Mouse (Mus musculus) liver, embryonic 12.5 days (tissue): ENCODE data around the gene Dnah11. TPM values are rescaled to one million over a fixed set of nuclear protein-coding genes. Genes with fewer than 3 reads are reported as not detected.
A peak's percentile ranks its signal among the peaks of the same experiment; 100 is the strongest.

ENCODE experiments used
- ATAC-seq: fragments of 200-750 bp; cut with Nextera tagmentation; 2 replicates; pipeline ENCODE4 v1.8.0; 2017; ENCODE audit warnings: moderate number of reproducible peaks, mild to moderate bottlenecking, moderate library complexity
- H3K27ac ChIP-seq: fragments of 300-500 bp; sonication (generic); 2 replicates; pipeline ENCODE4 v1.5.1; 2016; ENCODE audit warnings: mild to moderate bottlenecking
- H3K27me3 ChIP-seq: fragments of 300-500 bp; sonication (generic); replicated peaks from 2 replicates; pipeline ENCODE4 v1.6.1; 2016; ENCODE audit warnings: mild to moderate bottlenecking, moderate library complexity
- H3K36me3 ChIP-seq: fragments of 300-500 bp; sonication (generic); 2 replicates; pipeline ENCODE4 v1.6.1; 2016; ENCODE audit warnings: mild to moderate bottlenecking, moderate library complexity
- H3K4me1 ChIP-seq: fragments of 300-500 bp; sonication (generic); 2 replicates; pipeline ENCODE4 v1.6.1; 2016
- H3K4me2 ChIP-seq: fragments of 300-500 bp; sonication (generic); 2 replicates; pipeline ENCODE4 v1.6.1; 2016; ENCODE audit warnings: mild to moderate bottlenecking, moderate library complexity
- H3K4me3 ChIP-seq: fragments of 300-500 bp; sonication (generic); 2 replicates; pipeline ENCODE4 v1.5.1; 2016; ENCODE audit warnings: mild to moderate bottlenecking, moderate library complexity
- H3K9ac ChIP-seq: fragments of 300-500 bp; sonication (generic); 2 replicates; pipeline ENCODE4 v1.6.1; 2016; ENCODE audit warnings: mild to moderate bottlenecking, moderate library complexity
- H3K9me3 ChIP-seq: fragments of 300-500 bp; sonication (generic); replicated peaks from 2 replicates; pipeline ENCODE4 v1.6.1; 2016; ENCODE audit warnings: mild to moderate bottlenecking, moderate library complexity
- WGBS: fragments of 180-500 bp; shearing (Covaris S2); methylation state at CpG from one replicate; pipeline ENCODE4 v1.1.7; 2016; ENCODE audit not compliant: insufficient replicate concordance; 5-methylcytosine and 5-hydroxymethylcytosine counted together
- polyA plus RNA-seq: library from polyadenylated mRNA; unstranded; fragments of >200 nt; fragmentation: Nextera tagmentation; extraction: Ambion mirVana; gene quantifications from 2 replicates; pipeline ENCODE4 v1.2.1, GENCODE M21; 2016

Gene Dnah11
- polyA plus RNA-seq = 0.05 and 0.07 TPM in 2 replicates

GRCm38 (mm10) chr12:118198386-118199093 lies at the start of gene Dnah11:
Gene Dnah11 (minus strand): TSS chr12:118199043.
- Histone ChIP-seq H3K4me3 (peak within 1 kb of the TSS; percentile 52), H3K36me3 (no peaks in the 10 kb centered on the region), H3K9ac (no peak within 1 kb of the TSS), H3K4me1 (0 out of 2 replicates have a peak, but pooled peaks cover 7% of the 10 kb centered on the region), H3K27ac (no peak within 1 kb of the TSS), H3K27me3 (peaks cover 46% of the 10 kb centered on the region), H3K9me3 (no peaks in the 10 kb centered on the region), H3K4me2 (peak within 1 kb of the TSS; percentile 68)
- peak; percentile 91 for ATAC-seq
- 2% methylated on average over 47 of the region's 47 CpGs for WGBS

- Histone ChIP-seq H3K36me3 (no peaks in the 10 kb centered on the region), H3K4me2 (no peak overlapping the region), H3K27me3 (no peaks in the 10 kb centered on the region), H3K27ac (no peak overlapping the region), H3K9ac (no peak overlapping the region), H3K4me1 (no peaks in the 10 kb centered on the region), H3K4me3 (no peak overlapping the region), H3K9me3 (no peaks in the 10 kb centered on the region)
- ATAC-seq = no peak
- 22% methylated on average over 3 of the region's 3 CpGs for WGBS
Observed at GRCm38 (mm10) chr12:118221182-118221581, 22.3 kb upstream of the Dnah11 start.

GRCm38 (mm10) chr12:118220062-118220461 lies 21.2 kb upstream of the Dnah11 start:
- Histone ChIP-seq H3K9ac (no peak overlapping the region), H3K4me1 (no peaks in the 10 kb centered on the region), H3K36me3 (no peaks in the 10 kb centered on the region), H3K9me3 (no peaks in the 10 kb centered on the region), H3K27me3 (no peaks in the 10 kb centered on the region), H3K27ac (no peak overlapping the region), H3K4me3 (no peak overlapping the region), H3K4me2 (no peak overlapping the region)
- ATAC-seq = no peak

GRCm38 (mm10) chr12:118212163-118212562 lies 13.3 kb upstream of the Dnah11 start:
- Histone ChIP-seq H3K36me3 (no peaks in the 10 kb centered on the region), H3K4me3 (no peak overlapping the region), H3K9ac (no peak overlapping the region), H3K27ac (no peak overlapping the region), H3K4me2 (no peak overlapping the region), H3K27me3 (no peaks in the 10 kb centered on the region), H3K9me3 (no peaks in the 10 kb centered on the region), H3K4me1 (no peaks in the 10 kb centered on the region)
- no peak for ATAC-seq
- 41% methylated on average over 2 of the region's 2 CpGs for WGBS

GRCm38 (mm10) chr12:118196583-118196982 lies 2.3 kb downstream of the Dnah11 start:
- 0 out of 2 replicates have a peak, but pooled peaks cover 7% of the 10 kb centered on the region for H3K4me1 ChIP-seq
- ATAC-seq = no peak
- no peak overlapping the region for H3K4me2 ChIP-seq
- no peak overlapping the region for H3K4me3 ChIP-seq
- peaks cover 46% of the 10 kb centered on the region for H3K27me3 ChIP-seq
- H3K9me3 ChIP-seq = no peaks in the 10 kb centered on the region
- 48% methylated on average over 2 of the region's 2 CpGs for whole genome bisulfite sequencing
- H3K27ac ChIP-seq = no peak overlapping the region
- no peaks in the 10 kb centered on the region for H3K36me3 ChIP-seq
- H3K9ac ChIP-seq = no peak overlapping the region

GRCm38 (mm10) chr12:118189535-118189934 lies 9.3 kb downstream of the Dnah11 start:
- H3K27me3 ChIP-seq = no peaks in the 10 kb centered on the region; the same call in 1 of the 2 replicates
- no peak overlapping the region for H3K4me2 ChIP-seq
- no peak for ATAC-seq
- 57% methylated on average over 3 of the region's 3 CpGs for WGBS
- peaks cover 13% of the 10 kb centered on the region; the same call in 1 of the 2 replicates for H3K4me1 ChIP-seq
- H3K36me3 ChIP-seq = no peaks in the 10 kb centered on the region
- no peak overlapping the region for H3K27ac ChIP-seq
- no peaks in the 10 kb centered on the region for H3K9me3 ChIP-seq
- no peak overlapping the region for H3K4me3 ChIP-seq
- H3K9ac ChIP-seq = no peak overlapping the region

- Histone ChIP-seq H3K27ac (no peak overlapping the region), H3K4me3 (no peak overlapping the region), H3K27me3 (no peaks in the 10 kb centered on the region; the same call in 1 of the 2 replicates), H3K9ac (no peak overlapping the region), H3K4me2 (no peak overlapping the region), H3K4me1 (peaks cover 13% of the 10 kb centered on the region; the same call in 1 of the 2 replicates), H3K9me3 (no peaks in the 10 kb centered on the region), H3K36me3 (no peaks in the 10 kb centered on the region)
- ATAC-seq = no peak
- 43% methylated on average over 2 of the region's 2 CpGs for WGBS
Observed at GRCm38 (mm10) chr12:118187663-118188062, 11.2 kb downstream of the Dnah11 start.

- no peak overlapping the region for H3K27ac ChIP-seq
- ATAC-seq = no peak
Observed at GRCm38 (mm10) chr12:118186881-118187489, 11.9 kb downstream of the Dnah11 start.

GRCm38 (mm10) chr12:118186120-118186880 lies 12.5 kb downstream of the Dnah11 start:
- Histone ChIP-seq H3K9ac (no peak overlapping the region), H3K27me3 (no peaks in the 10 kb centered on the region; the same call in 1 of the 2 replicates), H3K9me3 (no peaks in the 10 kb centered on the region), H3K4me1 (peaks cover 13% of the 10 kb centered on the region; the same call in 1 of the 2 replicates), H3K36me3 (no peaks in the 10 kb centered on the region), H3K4me2 (no peak overlapping the region), H3K27ac (no peak overlapping the region), H3K4me3 (no peak overlapping the region)
- WGBS = 43% methylated on average over 4 of the region's 4 CpGs
- peak; percentile 73 for ATAC-seq

More at GRCm38 (mm10) chr12:118186881-118187489, 11.9 kb downstream of the Dnah11 start:
- Histone ChIP-seq H3K4me2 (no peak overlapping the region), H3K27me3 (no peaks in the 10 kb centered on the region; the same call in 1 of the 2 replicates), H3K36me3 (no peaks in the 10 kb centered on the region), H3K9me3 (no peaks in the 10 kb centered on the region), H3K4me1 (peaks cover 13% of the 10 kb centered on the region; the same call in 1 of the 2 replicates), H3K9ac (no peak overlapping the region), H3K4me3 (no peak overlapping the region)
- WGBS = 40% methylated on average over 4 of the region's 4 CpGs

GRCm38 (mm10) chr12:118184731-118185130 lies 14.1 kb downstream of the Dnah11 start:
- Histone ChIP-seq H3K27me3 (no peaks in the 10 kb centered on the region; the same call in 1 of the 2 replicates), H3K36me3 (no peaks in the 10 kb centered on the region), H3K4me2 (no peak overlapping the region), H3K9ac (no peak overlapping the region), H3K27ac (no peak overlapping the region), H3K4me3 (no peak overlapping the region), H3K4me1 (peaks cover 13% of the 10 kb centered on the region; the same call in 1 of the 2 replicates), H3K9me3 (no peaks in the 10 kb centered on the region)
- ATAC-seq = no peak
- 53% methylated on average over 1 of the region's 1 CpGs for WGBS

- Histone ChIP-seq H3K27me3 (no peaks in the 10 kb centered on the region), H3K9ac (no peak overlapping the region), H3K36me3 (no peaks in the 10 kb centered on the region), H3K4me3 (no peak overlapping the region), H3K9me3 (no peaks in the 10 kb centered on the region), H3K4me2 (no peak overlapping the region), H3K27ac (no peak overlapping the region), H3K4me1 (no peaks in the 10 kb centered on the region)
- ATAC-seq = no peak
- WGBS = 75% methylated on average over 5 of the region's 5 CpGs
Observed at GRCm38 (mm10) chr12:118177756-118178155, 21.1 kb downstream of the Dnah11 start.

- no peak overlapping the region for H3K4me3 ChIP-seq
- no peak for ATAC-seq
- H3K4me2 ChIP-seq = no peak overlapping the region
- no peaks in the 10 kb centered on the region for H3K36me3 ChIP-seq
- H3K27ac ChIP-seq = no peak overlapping the region
- H3K4me1 ChIP-seq = no peaks in the 10 kb centered on the region; the same call in 1 of the 2 replicates
- WGBS = 36% methylated on average over 4 of the region's 4 CpGs
- H3K9me3 ChIP-seq = no peaks in the 10 kb centered on the region
- H3K27me3 ChIP-seq = no peaks in the 10 kb centered on the region
- no peak overlapping the region for H3K9ac ChIP-seq
Observed at GRCm38 (mm10) chr12:118164785-118165184, 34.1 kb downstream of the Dnah11 start.
